Mouse (Mus musculus) layer of hippocampus, postnatal 14 days (tissue): ENCODE results near the gene Jaml. TPM values are rescaled to one million over a fixed set of nuclear protein-coding genes. Genes with fewer than 3 reads are reported as not detected.
"Not testable (repeated sequence)": the region's sequence is repeated elsewhere in the genome, so short reads cannot be mapped to it uniquely, and the experiment has no call there.

Source experiments
- DNase-seq, 2 experiments: peaks; one replicate each; pipeline ENCODE4 v3.0.0; 2021 to 2022; ENCODE audit warnings: low spot score in 2 of 2, mixed read lengths in 1 of 2
- long read RNA-seq, 2 experiments: library from polyadenylated mRNA; stranded (forward); transcript quantifications; one replicate each; pipeline ENCODE4 v2.0.0; 2021
- total RNA-seq, 2 experiments: library from RNA; stranded (reverse); gene quantifications; 2 replicates each; pipeline ENCODE4 v1.2.3; 2021

Jaml gene
- under 1 TPM; 0.24 to 0.39 TPM for total RNA-seq
- long read RNA-seq, experiment 1, partial matches to known transcripts = 0 of 1 reads
- long read RNA-seq, experiment 1, other reads (novel, unspliced or antisense) = 0 of 1 reads
- long read RNA-seq, experiment 2, partial matches to known transcripts = 0 of 1 reads
- long read RNA-seq, experiment 2, other reads (novel, unspliced or antisense) = 0 of 1 reads

DNA sequence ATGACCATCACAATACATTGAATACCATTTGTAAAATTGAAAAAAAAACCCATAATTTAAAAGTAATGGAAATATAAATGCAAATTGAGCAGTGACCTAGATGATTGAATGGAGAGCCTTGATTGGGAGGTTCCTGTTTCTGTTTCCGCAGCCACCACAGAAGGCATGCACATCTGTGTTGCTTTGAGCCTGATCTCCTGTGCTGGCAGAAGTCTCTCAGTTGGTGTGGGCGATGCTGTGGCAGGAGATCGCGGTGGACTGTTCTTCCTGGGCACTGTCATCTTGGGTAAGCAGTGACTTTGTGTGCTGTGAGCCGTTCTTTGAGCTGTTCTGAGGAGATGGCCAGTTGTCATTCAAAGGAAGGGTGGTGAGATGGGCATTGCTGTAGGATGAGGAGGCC lies at the start of gene Jaml:
Jaml (plus strand) TSS at position 173 of the 400 bp plus-strand sequence.
- no peak for DNase-seq

DNA sequence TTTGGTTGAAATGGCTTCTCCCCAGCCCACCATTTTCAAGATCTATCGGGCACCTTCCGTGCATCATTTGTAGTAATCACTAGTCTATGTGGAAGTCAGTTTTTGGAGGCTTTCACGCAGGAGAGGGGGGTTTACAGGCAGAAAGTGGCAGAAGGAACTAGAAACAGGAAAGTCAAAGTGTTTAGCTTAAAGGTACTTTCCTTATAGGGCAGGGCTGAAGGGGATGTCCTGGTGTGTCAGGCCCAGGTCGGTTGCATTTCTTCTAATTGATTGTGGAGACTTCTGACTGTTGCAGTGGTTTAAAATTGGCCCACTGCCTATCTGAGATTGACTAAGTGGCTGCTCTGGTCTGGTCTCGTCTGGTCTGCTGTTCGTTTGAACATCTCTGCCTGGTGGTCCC lies 48.6 kb upstream of the Jaml start:
- DNase-seq = no peak

DNA sequence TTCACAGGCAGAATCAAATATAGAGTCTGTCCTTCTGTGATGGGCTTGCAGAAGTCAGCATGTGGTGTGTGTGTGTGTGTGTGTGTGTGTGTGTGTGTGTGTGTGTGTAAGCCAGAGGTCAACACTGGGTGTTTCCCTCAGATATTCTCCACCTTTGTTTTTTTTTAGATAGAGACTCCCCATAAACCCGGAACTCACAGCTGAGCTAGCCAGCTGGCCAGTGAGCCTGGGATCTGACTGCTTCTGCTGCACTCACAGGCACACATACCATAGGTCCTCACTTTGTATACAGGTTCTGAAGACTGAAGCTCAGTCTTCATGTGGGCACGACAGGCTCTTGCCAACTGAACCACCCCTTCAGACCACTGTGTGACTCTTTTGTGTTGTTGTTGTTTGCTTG lies 46.7 kb upstream of the Jaml start:
- DNase-seq = no peak

DNA sequence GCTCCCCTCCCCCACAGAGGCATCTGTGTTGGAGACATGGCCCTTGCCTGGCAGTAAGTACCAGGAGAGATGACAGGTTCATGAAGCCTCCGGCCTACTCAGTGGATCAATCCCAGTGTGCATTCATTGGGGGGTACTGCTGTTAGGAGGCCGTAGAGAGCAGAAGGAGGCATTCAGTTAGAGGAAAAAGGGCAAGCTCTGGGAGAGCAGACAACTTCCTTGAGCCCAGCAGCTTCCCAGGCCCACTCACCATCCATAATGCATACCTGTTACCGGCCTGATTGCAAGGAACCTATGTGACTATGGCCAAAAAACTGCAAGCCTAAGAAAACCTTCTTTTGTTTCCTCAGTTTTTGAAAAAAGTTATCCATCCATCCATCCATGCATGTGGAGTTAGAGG lies 44.5 kb upstream of the Jaml start:
- DNase-seq = no peak

DNA sequence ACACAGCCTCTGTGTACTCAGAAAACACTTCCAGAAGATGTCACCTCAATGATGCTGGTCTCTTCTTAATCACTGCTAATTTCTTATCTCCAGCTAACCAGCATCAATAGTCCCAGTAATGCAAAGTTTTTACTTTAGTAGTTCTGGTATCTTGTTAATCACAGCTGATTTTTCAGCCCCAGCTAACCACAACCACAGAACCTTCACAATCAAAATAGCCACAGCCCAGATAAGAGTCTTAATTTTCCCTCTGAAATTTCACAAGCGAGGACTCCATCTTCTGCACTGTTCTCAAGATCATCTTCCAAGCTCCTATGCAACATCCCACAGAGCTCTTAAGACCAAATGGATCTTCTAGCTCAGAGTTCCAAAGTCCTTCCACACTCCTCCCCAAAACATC lies 41.2 kb upstream of the Jaml start:
- DNase-seq = not testable (repeated sequence)

DNA sequence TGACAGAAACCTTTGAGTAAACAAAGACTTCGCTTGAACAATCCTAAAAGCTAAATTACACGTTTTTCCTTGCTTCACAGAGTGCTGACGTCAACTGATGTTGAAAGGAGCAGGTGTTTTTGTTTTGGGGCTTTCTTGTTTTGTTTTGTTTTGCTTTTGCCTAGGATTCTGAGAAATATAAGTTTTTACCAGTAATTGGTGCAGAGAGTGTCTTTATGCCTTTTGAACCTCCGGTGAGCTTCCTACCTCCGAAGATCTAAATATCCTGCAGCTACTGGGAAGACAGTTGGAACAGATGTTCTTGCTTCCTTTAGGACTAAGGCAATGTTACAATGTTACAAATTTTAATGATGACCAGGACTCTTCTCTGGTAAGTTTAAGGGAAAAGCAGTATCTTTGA lies 39.5 kb upstream of the Jaml start, which contains the start of gene Mpzl2:
Mpzl2 (plus strand) TSS at position 301 of the 400 bp plus-strand sequence.
- no peak for DNase-seq

DNA sequence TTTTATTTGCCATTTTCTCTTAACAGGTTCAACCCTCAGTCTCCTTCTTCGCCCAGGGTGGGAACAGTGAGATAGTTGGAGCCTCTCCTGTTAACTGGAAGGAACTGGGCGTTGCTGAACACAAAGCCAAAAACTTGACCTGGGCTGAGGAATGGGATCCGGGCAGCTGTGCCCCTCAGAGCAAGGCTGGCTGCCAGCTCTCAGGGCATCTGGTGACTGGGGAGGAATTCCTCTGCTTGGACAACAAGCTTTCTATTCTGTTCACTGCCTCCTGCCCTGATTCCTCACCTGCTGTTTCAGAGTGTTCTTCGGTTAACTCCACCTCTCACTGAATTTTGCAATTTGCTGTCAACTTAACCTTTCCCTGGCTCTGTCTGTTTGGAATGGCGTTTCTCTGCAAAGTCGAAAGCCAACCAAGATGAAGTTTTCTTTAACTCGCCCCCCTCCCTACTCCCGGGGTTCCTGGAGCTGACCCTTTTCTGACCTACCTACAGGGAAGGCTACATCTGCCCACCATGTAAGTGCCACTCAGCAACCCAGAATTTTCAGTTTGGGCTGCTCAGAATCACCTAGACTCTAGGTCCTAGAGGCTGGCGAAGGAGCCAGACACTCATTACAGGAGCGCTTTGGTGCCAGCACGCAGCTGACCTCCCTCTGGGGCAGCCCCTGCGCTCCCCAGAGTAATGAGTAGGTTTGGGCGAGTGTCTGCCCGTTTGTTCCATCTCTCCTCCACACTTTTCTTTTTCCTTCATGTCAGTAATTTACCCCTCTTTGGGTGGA lies 38.7 kb upstream of the Jaml start:
- no peak for DNase-seq

DNA sequence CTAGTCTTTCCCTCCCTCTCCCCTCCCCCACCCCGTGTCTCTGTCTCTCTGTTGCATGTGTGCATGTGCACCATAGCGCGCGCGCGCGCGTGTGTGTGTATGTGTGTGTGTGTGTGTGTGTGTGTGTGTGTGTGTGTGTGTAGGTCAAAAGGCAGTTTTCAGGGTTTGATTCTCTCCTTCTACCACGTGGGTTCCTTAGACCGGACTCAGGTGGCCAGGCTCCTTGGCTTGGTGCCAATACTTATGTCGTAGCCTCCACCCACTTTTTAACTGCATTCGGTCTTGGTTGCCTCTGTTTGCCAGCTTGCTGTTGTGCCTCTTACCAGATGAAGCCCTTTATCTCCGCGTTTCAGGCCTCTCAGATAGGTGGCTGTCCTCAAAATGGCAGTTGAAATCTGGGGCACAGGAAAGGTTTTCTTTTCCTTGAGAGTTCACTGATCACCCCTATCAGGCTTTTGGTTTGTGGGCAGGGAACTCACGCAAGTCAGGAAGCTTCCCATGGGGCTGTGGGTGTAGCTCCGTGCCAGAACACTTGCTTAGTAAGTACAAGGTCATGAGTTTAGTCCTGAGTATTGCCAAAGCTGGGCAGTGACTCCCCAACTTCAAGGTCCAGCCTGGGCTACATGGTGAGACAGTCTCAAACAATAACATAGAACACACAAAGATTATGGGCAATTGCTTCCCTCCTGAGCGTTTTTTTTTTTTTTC lies 37.7 kb upstream of the Jaml start:
- DNase-seq = no peak

DNA sequence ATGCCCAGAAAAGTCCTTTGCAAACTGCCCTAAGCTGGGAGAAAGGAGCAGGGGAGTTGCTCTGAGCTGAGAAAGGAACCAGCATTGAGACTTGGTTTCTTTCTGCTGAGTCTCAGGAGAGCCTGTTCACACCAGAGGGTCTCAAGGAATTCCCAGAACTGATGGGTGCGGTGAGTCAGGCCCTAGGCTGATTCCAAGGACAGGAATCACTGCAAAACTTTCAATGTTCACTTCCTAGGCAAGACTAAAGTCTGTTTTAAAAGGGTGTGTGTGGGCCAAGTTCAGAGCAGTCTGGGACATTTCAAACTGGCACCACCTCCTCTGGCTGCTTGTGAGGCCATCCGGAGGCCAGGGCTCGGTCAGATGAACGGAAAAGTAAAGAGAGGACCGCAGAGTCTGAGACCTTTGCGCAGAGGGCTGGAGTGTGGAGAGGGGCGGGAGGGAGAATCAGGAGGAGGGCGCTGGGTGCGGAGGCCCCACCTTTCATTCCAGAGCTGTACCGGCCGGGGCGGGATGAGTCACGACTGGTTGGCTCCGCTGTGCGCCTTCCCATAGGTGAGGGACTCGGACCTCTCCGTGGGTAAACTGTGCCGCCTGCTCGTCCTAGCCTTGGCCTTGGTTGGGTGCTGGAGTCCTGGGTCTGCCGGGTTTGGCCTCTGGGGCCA lies 36.8 kb upstream of the Jaml start:
- no peak for DNase-seq

DNA sequence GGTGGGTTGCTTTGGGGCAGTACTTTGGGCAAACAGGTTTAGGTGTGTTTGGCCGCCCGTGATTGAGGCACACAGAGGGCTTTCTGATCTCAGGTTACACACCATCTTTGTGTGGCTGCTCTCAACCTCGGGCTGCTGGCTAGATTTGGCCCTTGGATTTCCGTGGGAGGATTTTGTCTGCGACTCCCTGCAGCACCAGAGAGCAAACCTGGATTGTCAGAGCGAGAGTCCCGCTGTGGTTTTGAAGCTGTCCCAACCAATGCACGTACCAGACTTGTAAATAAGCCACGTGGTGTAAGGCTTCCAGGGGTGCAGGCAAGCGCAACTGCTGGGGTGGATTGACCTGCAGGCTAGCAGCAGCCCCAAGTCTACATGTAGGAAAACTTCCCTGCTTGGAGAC lies 36.0 kb upstream of the Jaml start:
- no peak for DNase-seq

DNA sequence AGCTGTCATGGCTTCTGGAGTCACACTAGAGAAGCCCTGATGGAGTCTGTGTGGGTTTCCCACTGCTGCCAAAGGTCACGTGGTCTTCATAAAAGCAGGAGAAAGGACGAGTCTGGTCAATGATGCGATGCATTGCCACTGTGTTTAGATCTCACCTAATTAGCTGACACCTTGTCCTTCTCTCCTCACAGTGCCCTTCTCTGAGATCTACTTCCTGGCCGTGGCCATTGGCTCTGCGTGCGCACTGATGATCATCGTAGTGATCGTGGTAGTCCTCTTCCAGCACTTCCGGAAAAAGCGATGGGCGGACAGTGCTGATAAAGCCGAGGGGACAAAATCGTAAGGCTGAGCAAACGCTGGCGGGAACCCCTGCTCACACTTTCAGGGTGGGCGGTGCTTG lies 32.0 kb upstream of the Jaml start:
- no peak for DNase-seq

DNA sequence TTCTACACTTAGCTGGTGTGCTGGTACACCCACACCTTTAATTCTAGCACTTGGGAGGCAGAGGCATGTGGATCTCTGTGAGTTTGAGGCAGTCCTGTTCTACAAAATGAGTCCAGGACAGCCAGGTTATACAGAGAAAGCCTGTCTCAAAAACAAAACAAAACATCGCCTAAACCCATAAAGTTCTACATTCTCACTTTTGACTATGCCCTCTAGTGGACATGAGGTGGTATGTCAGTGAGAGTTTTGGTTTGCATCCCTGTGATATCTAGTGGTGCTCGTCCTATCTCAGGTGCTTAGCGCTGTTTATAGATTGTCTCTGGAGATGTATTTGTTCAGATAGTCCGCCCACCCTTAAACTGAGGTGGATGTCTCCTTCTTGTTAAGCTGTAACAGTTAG lies 30.5 kb upstream of the Jaml start:
- DNase-seq = peak in 1 of 2 experiments; percentile 36

DNA sequence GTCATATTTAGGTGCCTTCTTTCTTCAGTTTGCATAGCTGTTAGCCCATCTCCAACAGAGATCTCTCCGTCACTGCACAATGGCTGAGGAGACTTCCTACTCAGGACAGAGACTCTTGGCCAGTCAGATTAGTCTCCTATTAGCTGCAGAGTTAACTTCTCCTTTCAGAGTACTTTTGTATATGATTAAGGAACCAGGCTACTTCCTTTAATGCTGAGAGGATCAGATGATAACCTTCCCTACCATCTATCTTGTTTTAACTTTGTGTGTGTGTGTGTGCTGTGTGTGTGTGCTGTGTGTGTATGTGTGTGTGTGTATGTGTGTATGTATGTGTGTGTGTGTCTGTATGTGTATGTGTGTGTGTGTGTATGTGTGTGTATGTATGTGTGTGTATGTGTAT lies 29.3 kb upstream of the Jaml start:
- no peak for DNase-seq

DNA sequence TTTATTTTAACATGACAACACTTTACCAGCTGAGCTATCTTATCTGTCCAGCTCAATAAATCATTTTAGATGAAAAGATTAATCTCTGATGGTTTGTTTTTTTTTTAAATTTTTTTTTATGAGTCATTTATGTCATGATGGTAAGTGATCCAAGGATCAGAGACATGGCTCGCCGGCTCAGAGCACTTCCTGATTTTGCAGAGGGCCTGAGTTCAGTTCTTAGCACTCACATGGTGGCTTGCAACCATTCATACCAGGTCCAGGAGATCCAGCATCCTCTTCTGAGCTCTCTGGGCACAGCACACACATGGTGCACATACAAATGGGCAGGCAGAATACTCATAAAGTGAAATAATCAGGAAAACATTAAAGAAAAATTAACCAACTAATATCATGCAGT lies 28.7 kb upstream of the Jaml start:
- DNase-seq = no peak

DNA sequence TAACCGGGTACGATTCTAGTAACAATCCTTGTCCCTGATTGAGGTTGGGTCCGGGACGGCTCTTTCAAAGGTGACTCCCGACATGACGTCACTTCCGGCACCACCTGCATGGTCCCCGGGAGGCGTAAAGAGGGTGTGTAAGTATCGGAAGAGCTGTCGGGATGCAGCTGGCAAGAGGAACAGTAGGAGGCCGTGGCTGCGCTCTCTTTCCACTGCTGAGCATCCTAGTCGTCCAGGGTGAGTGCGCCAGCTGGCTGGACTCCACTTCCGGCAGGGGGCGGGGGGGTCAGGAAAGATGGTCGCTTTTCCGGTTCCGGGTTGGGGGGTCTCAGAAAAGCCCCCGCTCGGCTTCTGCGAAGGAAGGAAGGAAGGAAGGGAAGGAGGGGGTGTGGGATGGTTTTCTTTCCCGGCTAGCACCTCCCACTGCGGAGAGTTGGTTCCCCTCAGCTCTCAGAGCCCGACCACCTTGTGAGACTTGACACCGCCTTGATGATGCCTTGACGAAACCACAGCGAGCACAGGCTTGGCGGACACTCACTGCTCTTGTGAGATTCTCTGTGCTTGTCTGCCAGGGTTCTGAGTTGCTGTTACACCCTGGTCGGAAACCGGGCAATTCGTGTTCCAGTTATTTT lies 23.8 kb upstream of the Jaml start, which contains the start of gene Mpzl3:
Mpzl3 (plus strand) TSS at position 105 of the 632 bp plus-strand sequence.
- peak; percentile 90 to 92 for DNase-seq

DNA sequence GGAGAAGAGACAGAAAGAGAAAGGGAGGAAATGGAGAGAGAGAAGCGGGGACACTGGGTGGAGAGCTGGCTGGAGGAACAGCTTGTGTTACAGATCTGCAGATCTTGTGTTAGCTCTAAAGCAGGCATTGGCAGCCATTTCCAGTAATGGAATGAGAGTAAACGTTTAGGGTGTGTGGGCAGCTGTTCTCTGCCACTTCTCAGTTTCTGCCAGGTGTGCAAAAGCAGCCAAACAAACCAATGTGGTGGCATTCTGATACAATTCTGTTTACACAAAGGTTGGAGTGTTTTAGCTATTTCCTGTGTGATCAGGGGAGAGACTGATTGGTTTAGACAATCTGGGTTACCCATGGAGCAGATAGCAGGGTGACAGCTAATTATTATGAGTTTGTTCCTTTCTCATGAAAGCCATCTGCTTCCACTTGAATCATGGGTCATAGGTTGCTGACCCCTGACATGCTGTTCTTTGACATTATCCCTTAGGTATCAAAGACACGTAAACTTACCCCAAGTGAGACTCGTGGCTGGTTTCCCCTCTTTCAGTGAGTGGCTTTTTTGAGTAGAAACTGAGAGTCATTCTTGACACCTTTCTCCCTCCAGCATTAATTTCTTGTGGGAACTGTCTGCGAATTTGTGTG lies 20.6 kb upstream of the Jaml start:
- peak in 1 of 2 experiments; percentile 12 for DNase-seq

DNA sequence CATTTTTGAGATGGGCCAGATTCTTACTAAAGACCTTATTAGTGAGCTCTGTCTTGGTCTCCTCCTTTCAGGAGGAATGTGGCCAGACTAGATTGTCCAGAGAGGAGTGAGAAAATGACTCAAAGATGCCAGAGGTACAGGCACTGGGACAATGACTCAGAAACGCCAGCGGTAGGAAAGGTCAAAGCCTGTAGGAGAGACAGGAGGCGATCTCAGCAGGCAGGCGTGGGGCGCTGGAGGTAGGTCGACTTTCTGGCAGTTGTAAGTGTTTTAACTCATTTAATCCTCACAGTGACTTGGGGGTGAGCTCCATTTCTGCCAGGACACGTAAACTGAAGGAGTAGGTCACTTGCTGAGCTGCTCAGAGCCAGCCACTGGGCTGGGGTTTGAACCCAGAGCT lies 18.8 kb upstream of the Jaml start:
- no peak for DNase-seq

DNA sequence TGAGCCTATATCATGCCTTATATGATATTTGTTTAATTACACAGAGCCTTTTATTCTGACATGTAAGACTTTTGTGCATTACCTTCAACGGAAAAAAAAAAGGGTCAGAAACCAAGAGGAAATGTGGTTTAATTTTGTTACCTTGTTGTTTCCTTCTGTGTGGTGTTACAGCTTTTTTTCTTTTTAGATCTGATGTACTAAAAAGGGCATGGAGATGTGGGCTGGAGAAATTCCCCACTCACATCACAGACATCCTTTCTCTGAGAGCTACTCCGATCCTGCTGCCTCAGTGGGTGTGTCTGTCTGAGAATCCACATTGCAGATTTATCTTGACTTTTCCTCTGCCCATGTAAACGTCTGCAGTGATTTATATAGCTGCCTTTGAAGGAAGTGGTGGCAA lies 16.3 kb upstream of the Jaml start:
- no peak for DNase-seq

DNA sequence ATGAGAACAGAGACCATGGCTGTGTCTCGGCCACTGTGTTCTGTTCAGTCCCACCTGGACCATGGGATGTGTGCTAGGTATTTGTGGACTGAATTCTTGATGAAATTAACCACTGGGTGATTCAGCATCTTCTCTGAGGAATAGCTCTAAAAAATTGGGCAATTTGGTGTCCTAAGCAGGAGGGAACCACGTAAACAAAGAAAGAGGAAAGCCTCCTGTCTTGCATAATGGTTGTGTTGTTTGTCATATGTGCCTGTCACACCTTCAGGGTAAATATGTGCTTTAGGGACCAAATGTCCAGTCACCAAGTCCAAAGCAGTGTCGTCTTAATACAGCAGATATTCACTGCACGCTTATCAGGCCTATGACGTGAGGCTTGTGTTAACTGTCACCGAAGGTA lies 14.6 kb upstream of the Jaml start:
- DNase-seq = no peak

DNA sequence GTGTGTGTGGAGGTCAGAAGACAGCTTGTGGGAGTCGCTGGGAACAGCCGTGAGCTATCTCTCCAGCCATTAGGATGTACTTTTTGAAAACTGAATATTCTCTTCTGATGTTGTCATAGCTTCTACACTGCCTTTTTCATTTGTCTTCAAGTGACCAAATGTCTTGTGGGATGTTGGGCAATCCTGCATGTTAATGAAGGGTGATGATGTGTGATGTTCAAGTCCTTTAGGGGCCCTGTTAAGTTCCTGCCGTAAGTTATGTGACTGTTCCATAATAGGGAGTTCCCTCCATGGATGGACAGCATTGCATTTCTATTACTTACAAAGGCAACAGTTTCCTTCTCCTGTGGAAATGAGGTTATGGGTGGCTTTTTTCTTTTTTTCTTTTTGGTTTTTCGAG lies 12.2 kb upstream of the Jaml start:
- DNase-seq = no peak

DNA sequence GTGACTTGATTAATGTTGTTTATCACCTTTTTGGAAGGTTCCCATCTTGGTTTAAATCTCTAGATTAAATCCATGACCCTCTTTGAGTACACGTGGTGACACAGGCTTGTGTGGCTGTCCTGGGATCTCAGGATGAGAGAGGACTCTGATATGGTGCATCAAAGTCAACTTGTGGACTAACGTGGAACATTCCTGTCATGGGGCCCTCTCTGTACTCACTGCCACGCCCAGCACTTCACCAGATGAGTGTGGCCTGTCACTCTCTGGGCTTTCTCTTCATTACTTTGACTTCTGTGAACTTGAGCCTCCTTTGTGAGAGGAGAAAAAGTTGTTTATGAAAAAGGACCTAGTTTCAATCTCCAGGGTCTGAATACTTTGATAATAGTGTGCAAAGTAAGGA lies 7.2 kb upstream of the Jaml start:
- no peak for DNase-seq
